ENCODE assay signal across 33 mouse cellular contexts in the genomic region with DNA sequence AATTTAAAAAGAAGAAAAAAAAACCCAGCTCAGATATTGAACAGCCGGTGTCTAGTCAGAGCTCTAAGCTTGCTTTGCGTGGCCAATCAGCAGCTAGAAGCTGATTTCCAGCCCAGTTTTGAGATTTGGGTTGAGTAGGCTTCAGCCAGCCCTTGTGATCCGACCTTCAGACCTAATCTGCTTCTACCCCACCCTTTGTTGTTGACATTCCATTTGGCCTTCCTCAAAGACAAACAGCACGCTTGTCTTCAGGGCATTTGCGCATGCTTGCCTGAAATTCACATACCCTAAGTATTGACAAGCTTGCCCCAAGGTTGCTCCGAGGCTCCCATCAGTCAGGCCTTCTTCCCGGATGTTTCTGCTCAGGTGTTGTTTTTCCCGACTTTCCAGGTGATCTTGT. TPM values are rescaled to one million over a fixed set of nuclear protein-coding genes. Genes with fewer than 3 reads are reported as not detected.
A peak's percentile ranks its signal among the peaks of the same experiment; 100 is the strongest.
DNase-seq lines count a peak whose midpoint lies in the region; ATAC-seq and TF ChIP-seq lines count a peak whose summit lies in the region.
"Had no signal": no experiment of that assay in that cellular context is flagged by ENCODE, and none has a peak within 500 bp of the region (broad histone marks: within the 10 kb centered on the region; RNA-seq: fewer than 3 reads in every experiment).

No protein-coding gene starts in this region.

- H3K27me3 ChIP-seq in liver, adult 2 months (ENCODE audit: control insufficient read depth, insufficient read depth, low read length), result no peaks in the 10 kb centered on the region
- no peaks in the 10 kb centered on the region for H3K27me3 ChIP-seq in stomach, embryonic 16.5 days (ENCODE audit: control insufficient read depth, insufficient read depth, low read length)
- H3K27me3 ChIP-seq in hindbrain, embryonic 10.5 days (ENCODE audit: insufficient read depth, poor library complexity, severe bottlenecking), result no peaks in the 10 kb centered on the region
- H3K27me3 ChIP-seq in midbrain, embryonic 13.5 days, result no peaks in the 10 kb centered on the region
- H3K27me3 ChIP-seq: CH12.LX; embryonic facial prominence, embryonic 13.5 days; forebrain, embryonic 12.5 days; forebrain, embryonic 15.5 days; heart, embryonic 12.5 days; heart, embryonic 15.5 days; hindbrain, embryonic 12.5 days; hindbrain, embryonic 15.5 days had no signal

- ATAC-seq in stomach, embryonic 16.5 days (ENCODE audit: insufficient read depth, low FRiP score), result peak; percentile 29; the same call in 1 of the 2 replicates
- no peak for ATAC-seq in midbrain, embryonic 13.5 days
- ATAC-seq: activated CD4-positive, CD25-positive, alpha-beta regulatory T cell, adult 4 months; forebrain, embryonic 15.5 days; Patski had no signal

- TF ChIP-seq POLR2A in liver, adult 2 months (IDR thresholded peaks at IDR 0.05; ENCODE audit: extremely low read depth, insufficient read depth, low read length), result no peak

- no peak overlapping the region for H3K9ac ChIP-seq in liver, adult 2 months (ENCODE audit: low read depth, low read length)
- no peak overlapping the region for H3K9ac ChIP-seq in stomach, embryonic 16.5 days (ENCODE audit: low read length)
- H3K9ac ChIP-seq in midbrain, embryonic 13.5 days (replicated peaks), result no peak overlapping the region
- H3K9ac ChIP-seq: embryonic facial prominence, embryonic 13.5 days; forebrain, embryonic 12.5 days; forebrain, embryonic 15.5 days; heart, embryonic 12.5 days; heart, embryonic 15.5 days; hindbrain, embryonic 12.5 days; hindbrain, embryonic 15.5 days had no signal

- peaks cover 16% of the 10 kb centered on the region for H3K4me1 ChIP-seq in liver, adult 2 months (ENCODE audit: control insufficient read depth, insufficient read depth, low read length)
- H3K4me1 ChIP-seq in stomach, embryonic 16.5 days (ENCODE audit: control insufficient read depth, insufficient read depth, low read length), result no peaks in the 10 kb centered on the region; the same call in 1 of the 2 replicates
- H3K4me1 ChIP-seq in hindbrain, embryonic 10.5 days (replicated peaks), result no peaks in the 10 kb centered on the region
- no peaks in the 10 kb centered on the region for H3K4me1 ChIP-seq in midbrain, embryonic 13.5 days (replicated peaks)
- H3K4me1 ChIP-seq: embryonic facial prominence, embryonic 10.5 days; embryonic facial prominence, embryonic 13.5 days; forebrain, embryonic 12.5 days; forebrain, embryonic 15.5 days; heart, embryonic 12.5 days; heart, embryonic 15.5 days; hindbrain, embryonic 12.5 days; hindbrain, embryonic 15.5 days had no signal

- H3K27ac ChIP-seq in liver, adult 2 months (replicated peaks; ENCODE audit: insufficient read depth, low read depth, low read length), result no peak overlapping the region
- H3K27ac ChIP-seq in stomach, embryonic 16.5 days (ENCODE audit: low read length), result peak overlapping the region; percentile 24; the same call in 1 of the 2 replicates
- no peak overlapping the region for H3K27ac ChIP-seq in hindbrain, embryonic 10.5 days
- no peak overlapping the region for H3K27ac ChIP-seq in midbrain, embryonic 13.5 days
- H3K27ac ChIP-seq: embryonic facial prominence, embryonic 10.5 days; embryonic facial prominence, embryonic 13.5 days; forebrain, embryonic 12.5 days; forebrain, embryonic 15.5 days; heart, embryonic 15.5 days; hindbrain, embryonic 12.5 days; hindbrain, embryonic 15.5 days had no signal

- TF ChIP-seq CTCF in liver, adult 2 months (IDR thresholded peaks at IDR 0.05; ENCODE audit: low read depth, low read length), result no peak

- no peaks in the 10 kb centered on the region for H3K36me3 ChIP-seq in liver, adult 2 months (ENCODE audit: control insufficient read depth, insufficient read depth, low read length)
- no peaks in the 10 kb centered on the region for H3K36me3 ChIP-seq in stomach, embryonic 16.5 days (ENCODE audit: control insufficient read depth, insufficient read depth, low read length)
- H3K36me3 ChIP-seq in hindbrain, embryonic 10.5 days, result no peaks in the 10 kb centered on the region
- H3K36me3 ChIP-seq in midbrain, embryonic 13.5 days, result no peaks in the 10 kb centered on the region
- H3K36me3 ChIP-seq: embryonic facial prominence, embryonic 10.5 days; embryonic facial prominence, embryonic 13.5 days; forebrain, embryonic 12.5 days; forebrain, embryonic 15.5 days; G1E; heart, embryonic 12.5 days; heart, embryonic 15.5 days; hindbrain, embryonic 12.5 days; hindbrain, embryonic 15.5 days had no signal

- WGBS in liver, adult 2 months, result 32% methylated on average over 8 of the region's 8 CpGs
- 68% methylated on average over 8 of the region's 8 CpGs for WGBS in stomach, embryonic 16.5 days
- 83% methylated on average over 8 of the region's 8 CpGs for WGBS in hindbrain, embryonic 10.5 days
- WGBS in midbrain, embryonic 13.5 days, result 85% methylated on average over 8 of the region's 8 CpGs

- no peaks in the 10 kb centered on the region for H3K9me3 ChIP-seq in stomach, embryonic 16.5 days (replicated peaks; ENCODE audit: control insufficient read depth, low read length)
- H3K9me3 ChIP-seq in hindbrain, embryonic 10.5 days, result no peaks in the 10 kb centered on the region
- no peaks in the 10 kb centered on the region for H3K9me3 ChIP-seq in midbrain, embryonic 13.5 days
- H3K9me3 ChIP-seq: embryonic facial prominence, embryonic 10.5 days; embryonic facial prominence, embryonic 13.5 days; forebrain, embryonic 12.5 days; forebrain, embryonic 15.5 days; G1E; heart, embryonic 12.5 days; heart, embryonic 15.5 days; hindbrain, embryonic 12.5 days; hindbrain, embryonic 15.5 days had no signal

- DNase-seq in liver, adult 2 months (ENCODE audit: extremely low read depth, low read depth, low spot score), result peak; percentile 85
- DNase-seq in liver, result no peak
- peak; percentile 24 for DNase-seq in ovary, adult 18-20 months (ENCODE audit: low spot score)
- no peak for DNase-seq in ovary, postnatal 14 days (ENCODE audit: low spot score)
- DNase-seq in hindbrain, embryonic 10.5 days (ENCODE audit: low spot score), result no peak
- DNase-seq: adrenal gland, adult 8-10 months; adrenal gland, postnatal 25 days; B cell, adult 2 months; cerebellum, adult 11-12 months; cerebellum, adult 8-10 months; cerebellum, postnatal 10 days; cerebellum, postnatal 36 days; embryo, embryonic 11 days; gastrocnemius, postnatal 25 days; heart, adult 18-20 months; heart, postnatal 10 days; heart, postnatal 4 days had no signal

- H3K4me3 ChIP-seq in liver, adult 2 months (ENCODE audit: insufficient read depth, low read depth, low read length), result no peak overlapping the region
- H3K4me3 ChIP-seq in stomach, embryonic 16.5 days (replicated peaks; ENCODE audit: low read length), result no peak overlapping the region
- H3K4me3 ChIP-seq in hindbrain, embryonic 10.5 days, result no peak overlapping the region
- H3K4me3 ChIP-seq in midbrain, embryonic 13.5 days (replicated peaks), result no peak overlapping the region
- H3K4me3 ChIP-seq: embryonic facial prominence, embryonic 10.5 days; embryonic facial prominence, embryonic 13.5 days; erythroblast, embryonic 14.5 days; forebrain, embryonic 12.5 days; forebrain, embryonic 15.5 days; heart, embryonic 12.5 days; heart, embryonic 15.5 days; hindbrain, embryonic 12.5 days; hindbrain, embryonic 15.5 days had no signal

- H3K79me2 ChIP-seq in liver, adult 2 months (ENCODE audit: control insufficient read depth, insufficient read depth, low read length), result peaks cover 14% of the 10 kb centered on the region; the same call in 1 of the 2 replicates

- no peak overlapping the region for H3K4me2 ChIP-seq in stomach, embryonic 16.5 days (ENCODE audit: low read depth, low read length)
- no peak overlapping the region for H3K4me2 ChIP-seq in midbrain, embryonic 13.5 days (replicated peaks)
- H3K4me2 ChIP-seq: embryonic facial prominence, embryonic 13.5 days; forebrain, embryonic 12.5 days; forebrain, embryonic 15.5 days; heart, embryonic 12.5 days; heart, embryonic 15.5 days; hindbrain, embryonic 12.5 days; hindbrain, embryonic 15.5 days had no signal

RNA-seq across cellular contexts. Expression of a gene that starts 23.6 kb away (rescaled TPM):
- 55.5 and 71.8 TPM in 2 replicates for total RNA-seq in liver, adult 2 months (2014; rRNA removed)
- 15.5 and 19.2 TPM in 2 replicates for polyA plus RNA-seq in liver, adult 2 months (2012; rRNA removed)
- 64.9 and 65.3 TPM in 2 replicates for polyA plus RNA-seq in stomach, embryonic 16.5 days (2015; fragmentation: Nextera tagmentation; extraction: Ambion mirVana)
- polyA plus RNA-seq in hindbrain, embryonic 10.5 days (2016; fragmentation: Nextera tagmentation; extraction: Ambion mirVana), result 25.3 and 26.6 TPM in 2 replicates
- polyA plus RNA-seq in midbrain, embryonic 13.5 days (2015; fragmentation: Nextera tagmentation; extraction: Ambion mirVana), result 13.7 and 16.6 TPM in 2 replicates

RNA-seq across cellular contexts. Expression of a gene that starts 23.8 kb away (rescaled TPM):
- total RNA-seq in liver, adult 2 months (2014; rRNA removed), result under 0.01 TPM in 1 of 2 replicates, not detected in the other
- polyA plus RNA-seq in liver, adult 2 months (2012; rRNA removed), result 0.04 TPM in 1 of 2 replicates, not detected in the other
- polyA plus RNA-seq in stomach, embryonic 16.5 days (2015; fragmentation: Nextera tagmentation; extraction: Ambion mirVana), result not detected in 2 replicates
- 0.12 and 0.13 TPM in 2 replicates for polyA plus RNA-seq in hindbrain, embryonic 10.5 days (2016; fragmentation: Nextera tagmentation; extraction: Ambion mirVana)
- 0.09 and 0.10 TPM in 2 replicates for polyA plus RNA-seq in midbrain, embryonic 13.5 days (2015; fragmentation: Nextera tagmentation; extraction: Ambion mirVana)
- total RNA-seq: adrenal gland, postnatal 25 days; CH12.LX; G1E; gastrocnemius, adult 8-10 months; gastrocnemius, postnatal 25 days; heart, adult 18-20 months; heart, postnatal 10 days; heart, postnatal 4 days had no signal
- polyA plus RNA-seq: activated CD4-positive, CD25-positive, alpha-beta regulatory T cell, adult 4 months; embryonic facial prominence, embryonic 10.5 days; embryonic facial prominence, embryonic 13.5 days; erythroblast, embryonic 14.5 days; forebrain, embryonic 15.5 days; G1E; heart, embryonic 12.5 days; heart, embryonic 15.5 days; hindbrain, embryonic 15.5 days; Patski had no signal

Comparison
In these comparisons a context has a peak if more than half of its experiments do, and no peak if none do; other contexts are left out.
1. DNase-seq: peak in liver, adult 2 months (single experiment) and ovary, adult 18-20 months (single experiment); none in liver (single experiment), ovary, postnatal 14 days (single experiment) and hindbrain, embryonic 10.5 days (single experiment).